Comparison of ENCODE assay signal across 9 mouse cellular contexts in the genomic region with DNA sequence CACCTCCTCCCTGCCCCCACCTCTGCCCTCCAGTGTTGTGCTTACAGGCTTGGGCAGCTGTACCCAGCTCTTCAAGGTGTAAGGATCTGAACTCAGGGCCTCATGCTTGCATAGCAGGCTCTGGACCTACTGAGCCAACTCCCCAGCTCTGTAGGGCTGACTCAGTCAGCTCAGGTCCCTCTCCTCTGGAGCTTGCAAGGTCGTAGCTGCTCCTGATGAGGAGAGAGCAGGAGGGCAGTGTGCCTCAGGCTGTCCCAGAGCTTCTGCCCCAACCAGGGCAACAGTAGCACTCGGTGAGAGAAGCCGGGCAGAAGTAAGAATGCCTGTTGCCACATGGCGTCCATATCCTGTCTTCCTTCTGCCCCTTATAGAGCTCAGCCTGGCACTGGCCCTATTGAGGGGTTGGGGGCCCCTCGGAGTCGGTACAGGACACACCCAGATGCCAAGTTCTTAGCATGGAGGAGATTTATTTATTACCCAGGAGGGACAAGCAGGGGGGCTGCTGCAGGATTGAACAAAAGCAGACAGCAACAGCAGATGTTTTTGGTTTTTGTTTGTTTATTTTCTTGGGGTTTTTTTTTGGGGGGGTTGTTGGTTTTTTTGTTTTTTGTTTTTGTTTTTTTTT.
A peak's percentile ranks its signal among the peaks of the same experiment; 100 is the strongest.
DNase-seq lines count a peak whose midpoint lies in the region; ATAC-seq lines count a peak whose summit lies in the region.
"Had no signal": no experiment of that assay in that cellular context is flagged by ENCODE, and none has a peak within 500 bp of the region (broad histone marks: within the 10 kb centered on the region; RNA-seq: fewer than 3 reads in every experiment).

No protein-coding gene starts in this region.

- intact Hi-C loops in heart, postnatal 25 days (cut with DNase I): no loop called here

- no peaks in the 10 kb centered on the region for H3K9me3 ChIP-seq in heart, embryonic 14.5 days (ENCODE audit: control insufficient read depth, low read length)
- H3K9me3 ChIP-seq in midbrain, embryonic 10.5 days (replicated peaks): 0 out of 2 replicates have a peak, but pooled peaks cover 4% of the 10 kb centered on the region
- H3K9me3 ChIP-seq in midbrain, embryonic 16.5 days (replicated peaks; ENCODE audit: control insufficient read depth, low read length, poor library complexity, severe bottlenecking): no peaks in the 10 kb centered on the region
- H3K9me3 ChIP-seq in limb, embryonic 12.5 days: peaks cover 6% of the 10 kb centered on the region; the same call in 1 of the 2 replicates
- H3K9me3 ChIP-seq in stomach, embryonic 15.5 days: no peaks in the 10 kb centered on the region

- ATAC-seq in heart, embryonic 14.5 days (ENCODE audit: insufficient number of reproducible peaks, insufficient read depth, low FRiP score, low read depth): no peak
- no peak for ATAC-seq in midbrain, embryonic 16.5 days
- 0 out of 2 replicates have a peak, but pooled peaks have one; percentile 8 for ATAC-seq in limb, embryonic 12.5 days (ENCODE audit: insufficient number of reproducible peaks, insufficient read depth, low FRiP score, low TSS enrichment, low read depth)
- no peak for ATAC-seq in stomach, embryonic 15.5 days (ENCODE audit: insufficient read depth, low FRiP score, low read depth)

- H3K4me1 ChIP-seq in heart, embryonic 14.5 days (ENCODE audit: control insufficient read depth in 2 of 2, insufficient read depth in 2 of 2, low read length in 2 of 2): peaks cover 47 to 56% of the 10 kb centered on the region in 2 experiments
- peaks cover 38% of the 10 kb centered on the region for H3K4me1 ChIP-seq in midbrain, embryonic 10.5 days
- H3K4me1 ChIP-seq in midbrain, embryonic 16.5 days (ENCODE audit: control insufficient read depth, insufficient read depth, low read length): peaks cover 4% of the 10 kb centered on the region; the same call in 1 of the 2 replicates
- peaks cover 54% of the 10 kb centered on the region for H3K4me1 ChIP-seq in limb, embryonic 12.5 days (replicated peaks)
- H3K4me1 ChIP-seq in stomach, embryonic 15.5 days: peaks cover 41% of the 10 kb centered on the region

- no peak for DNase-seq in heart, postnatal 25 days (ENCODE audit: low spot score)
- no peak for DNase-seq in midbrain, embryonic 10.5 days (ENCODE audit: low spot score)
- no peak for DNase-seq in thymus, postnatal 4 days
- DNase-seq: gastrocnemius, postnatal 36 days; kidney, adult 18-20 months had no signal

- H3K4me2 ChIP-seq in heart, embryonic 14.5 days (ENCODE audit: low read length): no peak overlapping the region
- H3K4me2 ChIP-seq in midbrain, embryonic 16.5 days (ENCODE audit: low read length): no peak overlapping the region
- H3K4me2 ChIP-seq in limb, embryonic 12.5 days: no peak overlapping the region
- no peak overlapping the region for H3K4me2 ChIP-seq in stomach, embryonic 15.5 days

- WGBS in heart, embryonic 14.5 days: 66% methylated on average over 6 of the region's 6 CpGs
- 79% methylated on average over 6 of the region's 6 CpGs for WGBS in midbrain, embryonic 10.5 days
- WGBS in midbrain, embryonic 16.5 days: 62% methylated on average over 6 of the region's 6 CpGs
- 23% methylated on average over 6 of the region's 6 CpGs for WGBS in limb, embryonic 12.5 days
- WGBS in stomach, embryonic 15.5 days: 50% methylated on average over 6 of the region's 6 CpGs

- peak overlapping the region; percentile 40 for H3K9ac ChIP-seq in heart, embryonic 14.5 days (ENCODE audit: low read length)
- no peak overlapping the region for H3K9ac ChIP-seq in midbrain, embryonic 16.5 days (ENCODE audit: low read depth, low read length)
- no peak overlapping the region for H3K9ac ChIP-seq in limb, embryonic 12.5 days (replicated peaks)
- H3K9ac ChIP-seq in stomach, embryonic 15.5 days: no peak overlapping the region

- peaks cover 42% of the 10 kb centered on the region for H3K36me3 ChIP-seq in heart, embryonic 14.5 days (ENCODE audit: control insufficient read depth, insufficient read depth, low read length)
- H3K36me3 ChIP-seq in midbrain, embryonic 10.5 days: peaks cover 48% of the 10 kb centered on the region
- peaks cover 2% of the 10 kb centered on the region; the same call in 1 of the 2 replicates for H3K36me3 ChIP-seq in midbrain, embryonic 16.5 days (ENCODE audit: control insufficient read depth, insufficient read depth, low read length)
- peaks cover 58% of the 10 kb centered on the region for H3K36me3 ChIP-seq in limb, embryonic 12.5 days
- H3K36me3 ChIP-seq in stomach, embryonic 15.5 days: peaks cover 31% of the 10 kb centered on the region

- no peak overlapping the region for H3K4me3 ChIP-seq in heart, embryonic 14.5 days (ENCODE audit: control insufficient read depth in 1 of 2, insufficient read depth in 1 of 2, low read depth in 1 of 2, low read length in 2 of 2)
- H3K4me3 ChIP-seq in midbrain, embryonic 10.5 days: no peak overlapping the region
- H3K4me3 ChIP-seq in midbrain, embryonic 16.5 days (ENCODE audit: low read depth, low read length): no peak overlapping the region
- H3K4me3 ChIP-seq in limb, embryonic 12.5 days (replicated peaks): no peak overlapping the region
- no peak overlapping the region for H3K4me3 ChIP-seq in stomach, embryonic 15.5 days (replicated peaks)

- H3K27ac ChIP-seq in heart, embryonic 14.5 days (replicated peaks in 1 of 2; ENCODE audit: control insufficient read depth in 1 of 2, insufficient read depth in 1 of 2, low read depth in 2 of 2, low read length in 2 of 2): peak overlapping the region in 1 of 2 experiments; percentile 92; a peak in 2 of 4 replicates
- peak overlapping the region; percentile 59 for H3K27ac ChIP-seq in midbrain, embryonic 10.5 days (replicated peaks)
- H3K27ac ChIP-seq in midbrain, embryonic 16.5 days (ENCODE audit: low read length): no peak overlapping the region
- peak overlapping the region; percentile 62; the same call in 1 of the 2 replicates for H3K27ac ChIP-seq in limb, embryonic 12.5 days
- peak overlapping the region; percentile 46 for H3K27ac ChIP-seq in stomach, embryonic 15.5 days

- H3K27me3 ChIP-seq in heart, embryonic 14.5 days (ENCODE audit: control insufficient read depth, insufficient read depth, low read length): no peaks in the 10 kb centered on the region
- no peaks in the 10 kb centered on the region for H3K27me3 ChIP-seq in midbrain, embryonic 10.5 days (ENCODE audit: low read depth, poor library complexity, severe bottlenecking)
- no peaks in the 10 kb centered on the region for H3K27me3 ChIP-seq in midbrain, embryonic 16.5 days (ENCODE audit: control insufficient read depth, insufficient read depth, low read depth, low read length)
- no peaks in the 10 kb centered on the region for H3K27me3 ChIP-seq in limb, embryonic 12.5 days
- H3K27me3 ChIP-seq in stomach, embryonic 15.5 days (replicated peaks): no peaks in the 10 kb centered on the region
